Mouse (Mus musculus): ENCODE results near the gene Adcy2. TPM values are rescaled to one million over a fixed set of nuclear protein-coding genes. Genes with fewer than 3 reads are reported as not detected.

Adcy2 gene
- 5.5 and 6.5 TPM in 2 replicates for polyA plus RNA-seq (2015; fragmentation: Nextera tagmentation; extraction: Ambion mirVana)

GRCm38 (mm10) chr13:68998918-68999801 lies at the start of gene Adcy2:
TSS of gene Adcy2 (minus strand) at chr13:68999541.
- Histone ChIP-seq H3K9ac (peak within 1 kb of the TSS; percentile 62), H3K27me3 (peaks cover 23% of the 10 kb centered on the region), H3K4me2 (peak within 1 kb of the TSS; percentile 89), H3K4me1 (peaks cover 25% of the 10 kb centered on the region), H3K4me3 (replicated peaks) (peak within 1 kb of the TSS; percentile 73), H3K9me3 (replicated peaks) (no peaks in the 10 kb centered on the region), H3K36me3 (no peaks in the 10 kb centered on the region), H3K27ac (peak within 1 kb of the TSS; percentile 76)
- WGBS: under 1% methylated on average over 54 of the region's 106 CpGs
- ATAC-seq (replicated peaks; ENCODE audit: low FRiP score): peak; percentile 90

- WGBS: 84% methylated on average over 5 of the region's 5 CpGs
- H3K9me3 ChIP-seq (replicated peaks): no peaks in the 10 kb centered on the region
- no peak overlapping the region for H3K4me3 ChIP-seq (replicated peaks)
- H3K27ac ChIP-seq: no peak overlapping the region
- no peaks in the 10 kb centered on the region for H3K27me3 ChIP-seq
- H3K4me1 ChIP-seq: no peaks in the 10 kb centered on the region
- no peak overlapping the region for H3K9ac ChIP-seq
- H3K4me2 ChIP-seq: no peak overlapping the region
- no peak for ATAC-seq (replicated peaks; ENCODE audit: low FRiP score)
- H3K36me3 ChIP-seq: no peaks in the 10 kb centered on the region
These were observed 37.8 kb upstream of the Adcy2 start for GRCm38 (mm10) chr13:69036991-69037597.

- H3K27ac ChIP-seq: no peak overlapping the region
- no peaks in the 10 kb centered on the region for H3K9me3 ChIP-seq (replicated peaks)
- no peaks in the 10 kb centered on the region for H3K27me3 ChIP-seq
- H3K36me3 ChIP-seq: no peaks in the 10 kb centered on the region
- WGBS: 95% methylated on average over 1 of the region's 1 CpGs
- H3K4me1 ChIP-seq: no peaks in the 10 kb centered on the region
- no peak for ATAC-seq (replicated peaks; ENCODE audit: low FRiP score)
- no peak overlapping the region for H3K9ac ChIP-seq
- H3K4me2 ChIP-seq: no peak overlapping the region
- H3K4me3 ChIP-seq (replicated peaks): no peak overlapping the region
These were observed 35.3 kb upstream of the Adcy2 start for GRCm38 (mm10) chr13:69034621-69035020.

GRCm38 (mm10) chr13:69033532-69033931 lies 34.2 kb upstream of the Adcy2 start:
- H3K36me3 ChIP-seq: no peaks in the 10 kb centered on the region
- no peak overlapping the region for H3K4me3 ChIP-seq (replicated peaks)
- H3K27ac ChIP-seq: no peak overlapping the region

GRCm38 (mm10) chr13:69029078-69029757 lies 29.9 kb upstream of the Adcy2 start:
- Histone ChIP-seq H3K4me1 (no peaks in the 10 kb centered on the region), H3K4me3 (replicated peaks) (no peak overlapping the region), H3K27ac (no peak overlapping the region), H3K9ac (no peak overlapping the region), H3K36me3 (no peaks in the 10 kb centered on the region), H3K9me3 (replicated peaks) (no peaks in the 10 kb centered on the region), H3K4me2 (no peak overlapping the region), H3K27me3 (no peaks in the 10 kb centered on the region)
- 79% methylated on average over 4 of the region's 4 CpGs for WGBS
- no peak for ATAC-seq (replicated peaks; ENCODE audit: low FRiP score)

More at GRCm38 (mm10) chr13:69033532-69033931, 34.2 kb upstream of the Adcy2 start:
- H3K4me1 ChIP-seq: no peaks in the 10 kb centered on the region
- H3K27me3 ChIP-seq: no peaks in the 10 kb centered on the region
- no peak overlapping the region for H3K4me2 ChIP-seq
- WGBS: 83% methylated on average over 7 of the region's 7 CpGs
- no peak for ATAC-seq (replicated peaks; ENCODE audit: low FRiP score)
- H3K9me3 ChIP-seq (replicated peaks): no peaks in the 10 kb centered on the region
- H3K9ac ChIP-seq: no peak overlapping the region

- WGBS: 28% methylated on average over 2 of the region's 2 CpGs
These were observed 25.6 kb upstream of the Adcy2 start for GRCm38 (mm10) chr13:69024964-69025363.

GRCm38 (mm10) chr13:69023239-69023638 lies 23.9 kb upstream of the Adcy2 start:
- 94% methylated on average over 2 of the region's 2 CpGs for WGBS
- H3K4me1 ChIP-seq: no peaks in the 10 kb centered on the region
- ATAC-seq (replicated peaks; ENCODE audit: low FRiP score): no peak
- no peak overlapping the region for H3K4me2 ChIP-seq
- no peak overlapping the region for H3K4me3 ChIP-seq (replicated peaks)
- no peak overlapping the region for H3K9ac ChIP-seq
- H3K27ac ChIP-seq: no peak overlapping the region
- no peaks in the 10 kb centered on the region for H3K9me3 ChIP-seq (replicated peaks)
- no peaks in the 10 kb centered on the region for H3K27me3 ChIP-seq
- H3K36me3 ChIP-seq: no peaks in the 10 kb centered on the region

More at GRCm38 (mm10) chr13:69024964-69025363, 25.6 kb upstream of the Adcy2 start:
- H3K9ac ChIP-seq: no peak overlapping the region
- no peak overlapping the region for H3K27ac ChIP-seq
- H3K27me3 ChIP-seq: no peaks in the 10 kb centered on the region
- H3K4me3 ChIP-seq (replicated peaks): no peak overlapping the region
- peak; percentile 64; the same call in 1 of the 2 replicates for ATAC-seq (replicated peaks; ENCODE audit: low FRiP score)
- H3K4me2 ChIP-seq: no peak overlapping the region
- H3K4me1 ChIP-seq: no peaks in the 10 kb centered on the region
- H3K9me3 ChIP-seq (replicated peaks): no peaks in the 10 kb centered on the region
- no peaks in the 10 kb centered on the region for H3K36me3 ChIP-seq

- WGBS: 69% methylated on average over 2 of the region's 2 CpGs
- Histone ChIP-seq H3K27me3 (no peaks in the 10 kb centered on the region), H3K36me3 (no peaks in the 10 kb centered on the region), H3K27ac (no peak overlapping the region), H3K9ac (no peak overlapping the region), H3K4me3 (replicated peaks) (no peak overlapping the region), H3K4me1 (no peaks in the 10 kb centered on the region), H3K9me3 (replicated peaks) (no peaks in the 10 kb centered on the region), H3K4me2 (no peak overlapping the region)
- ATAC-seq (replicated peaks; ENCODE audit: low FRiP score): no peak
These were observed 21.2 kb upstream of the Adcy2 start for GRCm38 (mm10) chr13:69020574-69020973.

- WGBS: 73% methylated on average over 5 of the region's 5 CpGs
- Histone ChIP-seq H3K4me1 (no peaks in the 10 kb centered on the region), H3K4me3 (replicated peaks) (no peak overlapping the region), H3K9ac (no peak overlapping the region), H3K27ac (no peak overlapping the region), H3K27me3 (no peaks in the 10 kb centered on the region), H3K4me2 (no peak overlapping the region), H3K36me3 (no peaks in the 10 kb centered on the region), H3K9me3 (replicated peaks) (no peaks in the 10 kb centered on the region)
- no peak for ATAC-seq (replicated peaks; ENCODE audit: low FRiP score)
These were observed 7.6 kb upstream of the Adcy2 start for GRCm38 (mm10) chr13:69006915-69007314.

GRCm38 (mm10) chr13:69006091-69006490 lies 6.8 kb upstream of the Adcy2 start:
- whole genome bisulfite sequencing: 87% methylated on average over 4 of the region's 4 CpGs
- Histone ChIP-seq H3K27ac (no peak overlapping the region), H3K4me3 (replicated peaks) (no peak overlapping the region), H3K27me3 (no peaks in the 10 kb centered on the region), H3K4me2 (no peak overlapping the region), H3K4me1 (no peaks in the 10 kb centered on the region), H3K9me3 (replicated peaks) (no peaks in the 10 kb centered on the region), H3K36me3 (no peaks in the 10 kb centered on the region), H3K9ac (no peak overlapping the region)
- ATAC-seq (replicated peaks; ENCODE audit: low FRiP score): no peak

- H3K9me3 ChIP-seq (replicated peaks): no peaks in the 10 kb centered on the region
- peaks cover 8% of the 10 kb centered on the region; the same call in 1 of the 2 replicates for H3K4me1 ChIP-seq
- no peak for ATAC-seq (replicated peaks; ENCODE audit: low FRiP score)
- H3K9ac ChIP-seq: no peak overlapping the region
- no peak overlapping the region for H3K4me2 ChIP-seq
- H3K4me3 ChIP-seq (replicated peaks): no peak overlapping the region
- H3K27ac ChIP-seq: no peak overlapping the region
- 77% methylated on average over 4 of the region's 4 CpGs for WGBS
- H3K36me3 ChIP-seq: no peaks in the 10 kb centered on the region
- H3K27me3 ChIP-seq: peaks cover 6% of the 10 kb centered on the region; the same call in 1 of the 2 replicates
These were observed 5.1 kb upstream of the Adcy2 start for GRCm38 (mm10) chr13:69004406-69004805.

- Histone ChIP-seq H3K4me2 (no peak overlapping the region), H3K9me3 (replicated peaks) (no peaks in the 10 kb centered on the region), H3K27ac (no peak overlapping the region), H3K36me3 (no peaks in the 10 kb centered on the region), H3K4me3 (replicated peaks) (no peak overlapping the region), H3K27me3 (peaks cover 19% of the 10 kb centered on the region), H3K9ac (no peak overlapping the region), H3K4me1 (peaks cover 21% of the 10 kb centered on the region)
- no peak for ATAC-seq (replicated peaks; ENCODE audit: low FRiP score)
- 72% methylated on average over 5 of the region's 5 CpGs for WGBS
These were observed 3.3 kb upstream of the Adcy2 start for GRCm38 (mm10) chr13:69002631-69003030.
